Comparison of ENCODE assay signal across 9 mouse cellular contexts in the genomic region with DNA sequence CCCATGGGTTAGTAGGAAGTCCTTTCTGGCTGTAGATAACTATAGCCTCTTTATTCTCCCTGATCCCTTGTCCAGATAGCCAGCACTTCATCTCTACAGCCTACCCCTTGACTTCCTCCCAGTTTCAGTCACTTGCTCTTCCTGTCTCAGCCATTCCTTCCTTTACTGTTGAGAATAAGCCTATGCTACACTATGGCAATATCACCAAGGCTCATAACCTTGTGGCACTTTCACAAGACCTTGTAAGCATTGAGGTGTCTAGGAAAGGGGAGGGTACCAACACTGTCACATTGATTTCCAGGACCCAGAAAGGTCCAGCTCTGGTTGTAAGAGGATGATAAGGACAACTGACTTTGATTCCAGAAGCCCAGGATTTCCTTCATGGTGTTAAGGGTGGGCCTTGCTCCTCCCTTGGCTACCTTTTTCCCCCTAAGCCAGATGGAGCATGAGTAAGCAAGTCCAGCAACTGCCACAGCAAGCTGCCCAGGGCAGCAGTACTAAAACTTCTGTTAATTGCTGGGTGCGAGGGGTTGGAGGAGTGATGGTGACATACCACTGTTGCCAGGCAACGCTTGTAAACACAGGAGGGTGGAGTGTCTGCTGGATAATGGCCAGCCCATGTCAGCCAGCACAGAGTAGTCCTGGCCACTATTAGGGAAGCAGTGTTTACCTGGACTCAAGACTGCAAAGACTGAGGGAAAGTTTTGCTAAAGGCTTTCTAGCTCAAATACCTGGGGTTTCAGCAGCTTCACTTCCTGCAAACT.
A peak's percentile ranks its signal among the peaks of the same experiment; 100 is the strongest.
DNase-seq lines count a peak whose midpoint lies in the region; ATAC-seq and TF ChIP-seq lines count a peak whose summit lies in the region.
"Had no signal": no experiment of that assay in that cellular context is flagged by ENCODE, and none has a peak within 500 bp of the region (broad histone marks: within the 10 kb centered on the region; RNA-seq: fewer than 3 reads in every experiment).

No protein-coding gene starts in this region.

- H3K9ac ChIP-seq in kidney, embryonic 16.5 days (replicated peaks; ENCODE audit: low read length): no peak overlapping the region

- intact Hi-C loops in gastrocnemius, adult 2 months (cut with DNase I): no loop called here

- no peak for TF ChIP-seq CTCF in cerebellum, adult 2 months (IDR thresholded peaks at IDR 0.05; ENCODE audit: borderline replicate concordance, insufficient read depth, low read depth, low read length)
- TF ChIP-seq CTCF in gastrocnemius, adult 2 months (IDR thresholded peaks at IDR 0.05): no peak

- TF ChIP-seq POLR2A in cerebellum, adult 2 months (IDR thresholded peaks at IDR 0.05; ENCODE audit: borderline replicate concordance, insufficient read depth, low read length): no peak

- no peaks in the 10 kb centered on the region for H3K36me3 ChIP-seq in heart, embryonic 10.5 days
- no peaks in the 10 kb centered on the region for H3K36me3 ChIP-seq in kidney, embryonic 16.5 days (ENCODE audit: insufficient read depth, low read length)

- no peaks in the 10 kb centered on the region for H3K27me3 ChIP-seq in heart, embryonic 10.5 days (ENCODE audit: insufficient read depth, poor library complexity, severe bottlenecking)
- H3K27me3 ChIP-seq in kidney, embryonic 16.5 days (ENCODE audit: insufficient read depth, low read length): no peaks in the 10 kb centered on the region
- no peaks in the 10 kb centered on the region for H3K27me3 ChIP-seq in cerebellum, adult 2 months (ENCODE audit: control insufficient read depth, insufficient read depth, low read length)

- no peak overlapping the region for H3K4me2 ChIP-seq in kidney, embryonic 16.5 days (replicated peaks; ENCODE audit: low read depth, low read length)

- peaks cover 8% of the 10 kb centered on the region for H3K4me1 ChIP-seq in heart, embryonic 10.5 days
- no peaks in the 10 kb centered on the region for H3K4me1 ChIP-seq in kidney, embryonic 16.5 days (ENCODE audit: insufficient read depth, low read length)
- no peaks in the 10 kb centered on the region for H3K4me1 ChIP-seq in cerebellum, adult 2 months (ENCODE audit: control insufficient read depth, insufficient read depth, low read length)

- H3K27ac ChIP-seq in heart, embryonic 10.5 days: no peak overlapping the region
- H3K27ac ChIP-seq in kidney, embryonic 16.5 days (ENCODE audit: low read length): no peak overlapping the region
- H3K27ac ChIP-seq in cerebellum, adult 2 months (ENCODE audit: insufficient read depth, low read length): no peak overlapping the region
- no peak overlapping the region for H3K27ac ChIP-seq in gastrocnemius, adult 2 months

- WGBS in heart, embryonic 10.5 days: 13% methylated on average over 2 of the region's 2 CpGs
- 23% methylated on average over 2 of the region's 2 CpGs for WGBS in kidney, embryonic 16.5 days
- WGBS in cerebellum, adult 2 months: 23% methylated on average over 2 of the region's 2 CpGs

- H3K9me3 ChIP-seq in heart, embryonic 10.5 days: no peaks in the 10 kb centered on the region
- H3K9me3 ChIP-seq in kidney, embryonic 16.5 days (ENCODE audit: low read length): no peaks in the 10 kb centered on the region

- ATAC-seq in kidney, embryonic 16.5 days (ENCODE audit: low FRiP score, low TSS enrichment): peak; percentile 88

- H3K4me3 ChIP-seq in heart, embryonic 10.5 days: no peak overlapping the region
- no peak overlapping the region for H3K4me3 ChIP-seq in kidney, embryonic 16.5 days (ENCODE audit: low read length)
- H3K4me3 ChIP-seq in cerebellum, adult 2 months (replicated peaks; ENCODE audit: insufficient read depth, low read depth, low read length): no peak overlapping the region
- no peak overlapping the region for H3K4me3 ChIP-seq in gastrocnemius, adult 2 months
- H3K4me3 ChIP-seq: erythroblast, embryonic 14.5 days had no signal

- peak; percentile 3 to 4 for DNase-seq in heart, adult 18-20 months
- no peak for DNase-seq in heart, adult 8-10 months (ENCODE audit: low spot score)
- peak; percentile 87 for DNase-seq in heart, embryonic 10.5 days (ENCODE audit: low spot score)
- DNase-seq in lung, postnatal 36 days: peak; percentile 74
- DNase-seq in cerebellum, postnatal 36 days: no peak
- no peak for DNase-seq in cerebellum, adult 2 months
- DNase-seq in gastrocnemius, adult 2 months: no peak

Comparison
In these comparisons a context has a peak if more than half of its experiments do, and no peak if none do; other contexts are left out.
1. DNase-seq: peak in heart, adult 18-20 months (2 of 2), heart, embryonic 10.5 days (single experiment) and lung, postnatal 36 days (single experiment); none in heart, adult 8-10 months (single experiment), cerebellum, postnatal 36 days (0 of 2), cerebellum, adult 2 months (0 of 2) and gastrocnemius, adult 2 months (single experiment).